Mouse (Mus musculus): ENCODE measurements at regions not wholly inside any gene's neighbourhood (a gene's known extent, or its start where the extent isn't known, plus 50 kb on each side); places are given as distances from the start of the nearest gene placed in this dataset.

DNA sequence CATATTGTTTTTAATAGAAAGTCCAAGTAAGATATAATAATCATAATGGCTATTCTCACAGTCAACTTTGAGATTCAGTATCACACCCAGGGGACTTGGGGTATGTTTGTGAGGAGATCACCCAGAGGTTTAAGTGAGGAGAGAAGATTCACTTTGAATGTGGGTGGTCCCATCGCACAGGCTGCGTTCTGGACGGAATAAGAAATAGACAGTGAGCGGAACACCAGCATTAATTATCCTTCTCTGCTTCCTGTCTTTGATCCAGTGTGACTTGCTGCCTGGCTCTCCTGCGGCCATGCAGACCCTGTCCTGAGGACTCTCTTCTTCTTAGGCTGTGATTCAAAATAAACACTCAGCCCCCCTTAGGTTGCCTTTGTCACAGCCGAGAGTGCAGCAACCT is 60.6 kb upstream of the Kras start:
- no peak for DNase-seq (ENCODE audit: low spot score in 2 of 2)

DNA sequence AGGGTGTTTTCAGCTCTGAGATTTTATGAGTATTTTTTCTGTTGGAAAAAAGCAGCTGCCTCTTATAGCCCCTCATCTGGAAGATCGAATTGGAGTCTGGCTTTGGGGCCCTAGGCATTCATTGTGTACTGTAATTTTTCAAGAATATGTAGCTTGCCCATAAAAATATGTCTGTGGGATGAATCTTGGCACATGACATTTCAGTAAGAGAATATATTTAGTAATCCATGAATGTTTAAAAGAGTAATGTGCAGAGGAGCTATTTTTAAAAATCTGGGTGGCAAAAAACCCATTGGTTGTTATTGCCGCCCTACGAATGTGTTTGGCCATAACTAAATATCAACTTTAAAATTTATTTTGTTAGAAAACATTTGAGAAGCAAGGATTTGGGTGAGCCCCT is 59.0 kb upstream of the Kras start:
- DNase-seq (ENCODE audit: low spot score in 2 of 2): no peak

DNA sequence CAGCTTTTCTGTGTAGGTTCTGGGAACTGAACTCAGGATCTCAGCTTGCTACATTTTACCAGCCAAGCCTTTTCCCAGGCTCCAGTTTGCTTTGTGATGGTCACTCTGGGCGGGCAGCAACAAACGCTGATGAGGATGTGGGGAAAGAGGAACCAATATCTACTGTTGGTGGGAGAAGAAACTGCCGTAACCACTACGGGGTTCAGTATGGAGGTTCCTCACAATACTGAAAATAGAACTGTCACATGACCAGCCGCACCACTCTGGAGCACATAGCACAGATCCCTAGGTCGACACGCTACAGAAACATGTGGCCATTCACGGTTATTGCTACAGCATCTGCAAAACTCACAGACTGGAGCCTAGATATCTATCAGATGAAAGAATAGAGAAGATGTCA is 57.2 kb upstream of the Kras start:
- no peak for DNase-seq (ENCODE audit: low spot score in 2 of 2)

DNA sequence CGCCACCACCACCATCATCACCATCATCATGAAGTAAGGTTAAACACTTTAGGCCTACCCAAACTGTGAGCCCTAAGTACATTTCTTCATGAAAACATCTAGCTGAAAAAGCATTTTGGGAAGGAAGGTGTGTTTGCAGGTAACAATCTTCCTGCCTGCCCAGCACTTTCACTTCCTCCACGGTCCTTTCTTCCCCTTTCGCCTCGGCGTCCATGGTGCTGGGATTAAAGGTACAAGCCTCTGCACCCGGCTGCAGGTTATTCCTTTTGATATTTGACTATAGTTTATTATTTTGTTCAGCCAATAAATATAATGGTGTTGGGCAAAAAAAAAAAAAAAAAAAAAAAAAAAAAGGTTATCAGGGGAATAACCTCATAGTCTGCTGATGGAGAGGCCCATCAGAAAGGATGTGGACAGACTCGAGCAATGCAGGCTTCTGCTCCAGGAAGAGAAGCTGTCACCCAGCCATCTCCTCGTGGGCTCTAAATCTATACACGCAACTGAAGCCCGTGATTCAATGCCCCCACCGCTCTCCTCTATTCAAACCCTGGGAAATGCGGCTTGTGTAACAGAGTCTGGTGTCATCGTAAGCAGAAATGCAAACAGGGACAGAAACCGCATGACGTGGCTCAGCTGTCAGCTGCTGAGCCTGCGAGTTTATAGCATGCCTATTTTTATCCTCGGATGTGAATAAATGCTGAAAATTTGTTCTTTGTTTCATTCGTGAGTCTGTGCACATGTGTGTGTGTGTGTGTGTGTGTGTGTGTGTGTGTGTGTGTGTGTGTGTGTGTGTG is 56.5 kb upstream of the Kras start:
- peak; percentile 68 to 78 for DNase-seq (ENCODE audit: low spot score in 2 of 2)

DNA sequence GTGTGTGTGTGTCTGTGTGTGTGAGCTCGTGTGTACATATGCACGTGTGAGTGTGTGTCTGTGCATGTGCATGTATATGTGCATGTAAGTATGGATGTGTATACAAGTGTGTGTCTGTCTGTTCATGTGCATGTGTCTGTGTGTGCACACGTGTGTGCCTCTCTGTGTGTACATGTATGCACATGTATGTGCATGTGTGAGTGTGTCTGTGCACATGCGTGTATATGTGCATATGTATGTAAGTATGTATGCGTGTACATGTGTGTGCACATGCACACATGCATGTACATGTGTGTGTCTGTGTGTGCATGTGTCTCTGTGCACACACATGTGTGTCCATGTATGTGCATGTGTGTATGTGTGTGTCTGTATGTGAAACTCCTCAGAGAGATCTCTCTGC is 55.6 kb upstream of the Kras start:
- no peak for DNase-seq (ENCODE audit: low spot score in 2 of 2)

DNA sequence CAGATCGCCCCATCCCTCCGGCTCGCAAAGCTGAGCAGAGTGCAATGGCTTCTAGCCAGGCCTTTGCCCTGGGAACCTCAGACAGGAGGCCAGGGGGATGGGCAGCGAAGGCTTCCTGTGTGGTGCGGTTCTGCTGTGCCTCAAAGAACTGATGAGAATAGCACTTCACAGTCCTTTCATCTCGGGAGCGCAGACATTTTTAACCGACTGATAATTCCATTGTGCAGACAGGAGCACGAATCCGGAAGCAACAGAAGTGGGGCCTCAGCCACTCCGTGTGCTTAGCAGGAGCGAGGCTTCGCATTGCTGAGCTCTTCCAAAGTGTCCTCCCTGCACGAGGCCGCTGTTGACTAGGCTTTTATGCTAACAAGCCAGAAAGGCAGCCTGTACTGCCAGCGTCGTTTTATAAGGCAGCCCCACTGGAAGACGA is 53.6 kb upstream of the Kras start:
- DNase-seq (ENCODE audit: low spot score in 2 of 2): peak in 1 of 2 experiments; percentile 36

DNA sequence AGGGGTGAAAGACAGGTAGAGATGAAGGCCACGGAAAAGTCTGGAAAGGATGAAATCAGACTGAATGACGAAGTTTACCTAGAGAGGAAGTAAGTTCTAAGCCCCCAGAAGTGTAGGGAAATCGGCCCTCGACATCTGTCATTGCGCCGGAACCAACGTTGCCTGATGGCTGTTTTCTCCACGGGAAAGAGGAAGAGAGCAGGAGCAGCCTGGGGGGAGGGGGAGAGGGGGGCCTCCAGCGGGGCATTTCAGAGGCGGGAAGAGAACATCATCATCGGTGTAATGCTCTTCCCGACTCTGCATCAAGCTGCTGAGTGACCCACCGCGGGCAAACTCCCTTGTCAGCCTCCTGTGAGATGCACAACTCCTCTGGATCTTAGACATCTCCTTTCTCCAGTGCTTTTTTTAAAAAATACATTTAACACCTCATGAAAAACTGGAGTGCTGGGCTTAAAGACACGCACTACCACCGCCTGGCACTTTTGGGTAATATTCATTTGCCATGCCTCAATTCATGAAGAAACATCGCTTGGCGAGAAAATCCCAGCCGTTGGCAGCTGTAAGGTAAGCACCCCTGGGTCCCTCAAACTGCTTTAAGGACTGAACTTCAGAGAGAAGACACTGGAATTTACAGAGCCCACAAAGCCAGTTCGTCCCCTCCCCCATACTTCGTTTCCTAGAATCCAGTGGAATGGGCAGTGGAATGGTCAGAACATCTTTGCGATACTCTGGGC is 53.0 kb upstream of the Kras start:
- no peak for DNase-seq (ENCODE audit: low spot score in 2 of 2)

DNA sequence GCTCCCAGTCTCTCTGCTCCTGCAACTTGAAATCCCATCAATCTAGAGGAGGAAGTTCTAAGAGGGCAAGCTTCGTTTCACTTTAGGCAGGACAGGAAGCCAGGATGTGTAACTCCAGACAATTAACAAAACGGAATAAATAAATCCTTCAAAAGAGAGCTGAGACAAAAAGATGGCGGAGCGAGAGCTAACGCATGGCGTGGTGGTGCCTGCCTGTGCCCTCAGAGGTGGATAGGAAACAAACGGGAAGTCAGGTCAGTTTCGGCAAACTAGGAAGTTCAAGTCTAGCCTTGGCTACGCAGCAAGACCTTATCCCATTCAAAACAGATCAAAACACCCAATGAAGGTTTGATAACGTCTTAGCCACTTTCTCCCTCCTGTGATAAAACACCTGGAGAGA is 52.1 kb upstream of the Kras start:
- no peak for DNase-seq (ENCODE audit: low spot score in 2 of 2)

DNA sequence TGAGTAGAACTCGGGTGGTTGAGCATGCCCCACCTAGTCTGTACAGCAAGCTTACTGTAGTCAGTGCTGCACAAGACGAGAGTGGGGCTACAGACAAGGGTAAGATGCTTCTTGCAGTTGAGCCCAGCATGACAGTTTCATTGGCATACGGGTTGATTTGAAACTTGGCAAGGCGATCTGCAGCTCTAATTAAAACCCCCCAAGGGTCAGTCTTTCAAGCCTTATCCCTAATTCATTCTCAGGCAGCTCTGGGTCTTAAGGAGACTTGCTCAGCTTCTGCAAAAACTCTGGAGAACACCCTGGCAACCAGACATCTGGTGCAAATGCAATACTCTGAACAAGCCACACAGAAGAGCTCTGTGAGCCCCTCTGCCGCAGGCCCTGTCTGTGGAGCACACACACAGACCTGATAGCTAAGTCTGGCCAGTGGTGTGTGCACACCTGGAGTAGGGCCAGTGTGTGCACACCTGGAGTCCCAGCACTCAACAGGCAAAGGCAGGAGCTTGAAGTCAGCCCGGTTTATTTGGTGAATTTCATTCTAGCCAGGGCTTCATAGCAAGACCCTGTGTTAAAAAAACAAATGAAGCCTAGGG is 50.3 kb upstream of the Kras start:
- DNase-seq (ENCODE audit: low spot score in 2 of 2): no peak
